Mouse (Mus musculus): ENCODE measurements around the gene Prkcsh. TPM values are rescaled to one million over a fixed set of nuclear protein-coding genes. Genes with fewer than 3 reads are reported as not detected.

Prkcsh gene
- total RNA-seq, 1 experiment: 234 TPM

GRCm38 (mm10) chr9:22017208-22017825 lies 14.7 kb downstream of the Prkcsh start:
- Histone ChIP-seq H3K4me1 (ENCODE audit: control insufficient read depth in 2 of 2, insufficient read depth in 2 of 2, low read length in 2 of 2, poor library complexity in 1 of 2) (peaks cover 3 to 25% of the 10 kb centered on the region in 2 experiments; a peak in 3 of 4 replicates), H3K9ac (ENCODE audit: insufficient read depth, low read depth, low read length, poor library complexity, severe bottlenecking) (no peak overlapping the region), H3K36me3 (ENCODE audit: control insufficient read depth, insufficient read depth, low read length, poor library complexity, severe bottlenecking) (peaks cover 22% of the 10 kb centered on the region), H3K9me3 (ENCODE audit: control insufficient read depth, insufficient read depth, low read depth, low read length) (no peaks in the 10 kb centered on the region), H3K4me3 (ENCODE audit: insufficient read depth in 1 of 2, low read depth in 1 of 2, low read length in 2 of 2, poor library complexity in 1 of 2, severe bottlenecking in 1 of 2) (no peak overlapping the region), H3K27ac (ENCODE audit: insufficient read depth, low read depth, low read length, poor library complexity, severe bottlenecking) (no peak overlapping the region)
- no peak for DNase-seq (ENCODE audit: low read depth, low spot score)
- in situ Hi-C loops (cut with MboI; ENCODE audit: low sequenced_read_pairs in 2 of 2, unreplicated experiment in 2 of 2): no loop called here
- TF ChIP-seq ZNF384 (IDR thresholded peaks at IDR 0.05; ENCODE audit: low read depth, low read length): no peak

GRCm38 (mm10) chr9:22024592-22024991 lies 22.0 kb downstream of the Prkcsh start:
- Histone ChIP-seq H3K36me3 (ENCODE audit: control insufficient read depth, insufficient read depth, low read length, poor library complexity, severe bottlenecking) (no peaks in the 10 kb centered on the region), H3K27ac (ENCODE audit: insufficient read depth, low read depth, low read length, poor library complexity, severe bottlenecking) (no peak overlapping the region), H3K4me1 (ENCODE audit: control insufficient read depth in 2 of 2, insufficient read depth in 2 of 2, low read length in 2 of 2, poor library complexity in 1 of 2) (peaks cover 4 to 8% of the 10 kb centered on the region in 2 experiments; a peak in 2 of 4 replicates), H3K4me3 (ENCODE audit: insufficient read depth in 1 of 2, low read depth in 1 of 2, low read length in 2 of 2, poor library complexity in 1 of 2, severe bottlenecking in 1 of 2) (no peak overlapping the region), H3K9me3 (ENCODE audit: control insufficient read depth, insufficient read depth, low read depth, low read length) (no peaks in the 10 kb centered on the region), H3K9ac (ENCODE audit: insufficient read depth, low read depth, low read length, poor library complexity, severe bottlenecking) (no peak overlapping the region)
- DNase-seq (ENCODE audit: low read depth, low spot score): no peak
- no peak for TF ChIP-seq ZNF384 (IDR thresholded peaks at IDR 0.05; ENCODE audit: low read depth, low read length)
- in situ Hi-C loops (cut with MboI; ENCODE audit: low sequenced_read_pairs in 2 of 2, unreplicated experiment in 2 of 2): no loop called here

GRCm38 (mm10) chr9:22028467-22028866 lies 25.9 kb downstream of the Prkcsh start:
- DNase-seq (ENCODE audit: low read depth, low spot score): no peak
- no peak overlapping the region for H3K27ac ChIP-seq (ENCODE audit: insufficient read depth, low read depth, low read length, poor library complexity, severe bottlenecking)
- H3K9ac ChIP-seq (ENCODE audit: insufficient read depth, low read depth, low read length, poor library complexity, severe bottlenecking): no peak overlapping the region
- H3K36me3 ChIP-seq (ENCODE audit: control insufficient read depth, insufficient read depth, low read length, poor library complexity, severe bottlenecking): no peaks in the 10 kb centered on the region
- H3K4me1 ChIP-seq (ENCODE audit: control insufficient read depth in 2 of 2, insufficient read depth in 2 of 2, low read length in 2 of 2, poor library complexity in 1 of 2): peaks cover 4 to 10% of the 10 kb centered on the region in 2 experiments; a peak in 3 of 4 replicates
- H3K4me3 ChIP-seq (ENCODE audit: insufficient read depth in 1 of 2, low read depth in 1 of 2, low read length in 2 of 2, poor library complexity in 1 of 2, severe bottlenecking in 1 of 2): no peak overlapping the region
- no peak for TF ChIP-seq ZC3H11A (IDR thresholded peaks at IDR 0.05; ENCODE audit: borderline replicate concordance, low read depth, low read length)
- no peak for TF ChIP-seq ZNF384 (IDR thresholded peaks at IDR 0.05; ENCODE audit: low read depth, low read length)
- no peak for TF ChIP-seq HCFC1 (IDR thresholded peaks at IDR 0.05; ENCODE audit: borderline replicate concordance, insufficient read depth, low read length)
- TF ChIP-seq MAFK (IDR thresholded peaks at IDR 0.05; ENCODE audit: insufficient read depth, low read depth, low read length): no peak
- TF ChIP-seq CHD2 (IDR thresholded peaks at IDR 0.05; ENCODE audit: low read depth, low read length): no peak
- in situ Hi-C loops (cut with MboI; ENCODE audit: low sequenced_read_pairs in 2 of 2, unreplicated experiment in 2 of 2): no loop called here
- no peaks in the 10 kb centered on the region for H3K9me3 ChIP-seq (ENCODE audit: control insufficient read depth, insufficient read depth, low read depth, low read length)

GRCm38 (mm10) chr9:22030386-22030785 lies 27.8 kb downstream of the Prkcsh start:
- H3K4me3 ChIP-seq (ENCODE audit: insufficient read depth in 1 of 2, low read depth in 1 of 2, low read length in 2 of 2, poor library complexity in 1 of 2, severe bottlenecking in 1 of 2): no peak overlapping the region
- peaks cover 4 to 12% of the 10 kb centered on the region in 2 experiments; a peak in 3 of 4 replicates for H3K4me1 ChIP-seq (ENCODE audit: control insufficient read depth in 2 of 2, insufficient read depth in 2 of 2, low read length in 2 of 2, poor library complexity in 1 of 2)
- H3K9me3 ChIP-seq (ENCODE audit: control insufficient read depth, insufficient read depth, low read depth, low read length): no peaks in the 10 kb centered on the region
- in situ Hi-C loops (cut with MboI; ENCODE audit: low sequenced_read_pairs in 2 of 2, unreplicated experiment in 2 of 2): no loop called here
- H3K27ac ChIP-seq (ENCODE audit: insufficient read depth, low read depth, low read length, poor library complexity, severe bottlenecking): no peak overlapping the region
- no peak overlapping the region for H3K9ac ChIP-seq (ENCODE audit: insufficient read depth, low read depth, low read length, poor library complexity, severe bottlenecking)
- no peak for TF ChIP-seq HCFC1 (IDR thresholded peaks at IDR 0.05; ENCODE audit: borderline replicate concordance, insufficient read depth, low read length)
- TF ChIP-seq ZNF384 (IDR thresholded peaks at IDR 0.05; ENCODE audit: low read depth, low read length): no peak
- no peak for TF ChIP-seq MAFK (IDR thresholded peaks at IDR 0.05; ENCODE audit: insufficient read depth, low read depth, low read length)
- no peak for TF ChIP-seq CHD2 (IDR thresholded peaks at IDR 0.05; ENCODE audit: low read depth, low read length)
- no peak for TF ChIP-seq ZC3H11A (IDR thresholded peaks at IDR 0.05; ENCODE audit: borderline replicate concordance, low read depth, low read length)
- no peaks in the 10 kb centered on the region for H3K36me3 ChIP-seq (ENCODE audit: control insufficient read depth, insufficient read depth, low read length, poor library complexity, severe bottlenecking)
- no peak for DNase-seq (ENCODE audit: low read depth, low spot score)

- in situ Hi-C loops (cut with MboI; ENCODE audit: low sequenced_read_pairs in 2 of 2, unreplicated experiment in 2 of 2): no loop called here
- no peak for DNase-seq (ENCODE audit: low read depth, low spot score)
- H3K9ac ChIP-seq (ENCODE audit: insufficient read depth, low read depth, low read length, poor library complexity, severe bottlenecking): no peak overlapping the region
- no peaks in the 10 kb centered on the region for H3K36me3 ChIP-seq (ENCODE audit: control insufficient read depth, insufficient read depth, low read length, poor library complexity, severe bottlenecking)
- H3K4me1 ChIP-seq (ENCODE audit: control insufficient read depth in 2 of 2, insufficient read depth in 2 of 2, low read length in 2 of 2, poor library complexity in 1 of 2): peaks cover 4 to 12% of the 10 kb centered on the region in 2 experiments
- H3K27ac ChIP-seq (ENCODE audit: insufficient read depth, low read depth, low read length, poor library complexity, severe bottlenecking): no peak overlapping the region
- TF ChIP-seq HCFC1 (IDR thresholded peaks at IDR 0.05; ENCODE audit: borderline replicate concordance, insufficient read depth, low read length) (no peak), ZNF384 (IDR thresholded peaks at IDR 0.05; ENCODE audit: low read depth, low read length) (no peak), MAFK (IDR thresholded peaks at IDR 0.05; ENCODE audit: insufficient read depth, low read depth, low read length) (no peak), ZC3H11A (IDR thresholded peaks at IDR 0.05; ENCODE audit: borderline replicate concordance, low read depth, low read length) (no peak), CHD2 (IDR thresholded peaks at IDR 0.05; ENCODE audit: low read depth, low read length) (no peak)
- H3K4me3 ChIP-seq (ENCODE audit: insufficient read depth in 1 of 2, low read depth in 1 of 2, low read length in 2 of 2, poor library complexity in 1 of 2, severe bottlenecking in 1 of 2): no peak overlapping the region
- no peaks in the 10 kb centered on the region for H3K9me3 ChIP-seq (ENCODE audit: control insufficient read depth, insufficient read depth, low read depth, low read length)
These were observed 32.9 kb downstream of the Prkcsh start for GRCm38 (mm10) chr9:22035300-22036044.
